Mouse (Mus musculus) lung, embryonic 15.5 days (tissue): ENCODE measurements around the gene Mmgt2. TPM values are rescaled to one million over a fixed set of nuclear protein-coding genes. Genes with fewer than 3 reads are reported as not detected.
A peak's percentile ranks its signal among the peaks of the same experiment; 100 is the strongest.
"Not testable (repeated sequence)": the region's sequence is repeated elsewhere in the genome, so short reads cannot be mapped to it uniquely, and the experiment has no call there.

Source experiments
- ATAC-seq: fragments of 200-750 bp; cut with Nextera tagmentation; 2 replicates; pipeline ENCODE4 v1.8.0; 2017; ENCODE audit warnings: moderate number of reproducible peaks, borderline replicate concordance; ENCODE audit not compliant: low FRiP score, low TSS enrichment; ENCODE audit errors: extremely low read depth
- H3K27ac ChIP-seq: fragments of 300-500 bp; sonication (generic); 2 replicates; pipeline ENCODE4 v1.5.1; 2015; ENCODE audit warnings: moderate library complexity, mild to moderate bottlenecking, inconsistent platforms
- H3K27me3 ChIP-seq: fragments of 300-500 bp; sonication (generic); 2 replicates; pipeline ENCODE4 v1.6.1; 2015; ENCODE audit warnings: inconsistent platforms
- H3K36me3 ChIP-seq: fragments of 300-500 bp; sonication (generic); 2 replicates; pipeline ENCODE4 v1.6.1; 2015; ENCODE audit warnings: inconsistent platforms
- H3K4me1 ChIP-seq: fragments of 300-500 bp; sonication (generic); 2 replicates; pipeline ENCODE4 v1.6.1; 2015; ENCODE audit warnings: inconsistent platforms
- H3K4me2 ChIP-seq: fragments of 300-500 bp; sonication (generic); 2 replicates; pipeline ENCODE4 v1.6.1; 2015; ENCODE audit warnings: inconsistent platforms, mild to moderate bottlenecking, moderate library complexity
- H3K4me3 ChIP-seq: fragments of 300-500 bp; sonication (generic); 2 replicates; pipeline ENCODE4 v1.5.1; 2015; ENCODE audit warnings: mild to moderate bottlenecking, inconsistent platforms
- H3K9ac ChIP-seq: fragments of 300-500 bp; sonication (generic); 2 replicates; pipeline ENCODE4 v1.6.1; 2015; ENCODE audit warnings: inconsistent platforms
- H3K9me3 ChIP-seq: fragments of 300-500 bp; sonication (generic); 2 replicates; pipeline ENCODE4 v1.6.1; 2016; ENCODE audit warnings: inconsistent platforms
- WGBS: fragments of 180-500 bp; shearing (Covaris S2); methylation state at CpG from one replicate; pipeline ENCODE4 v1.1.7; 2015; 5-methylcytosine and 5-hydroxymethylcytosine counted together
- polyA plus RNA-seq: library from polyadenylated mRNA; unstranded; fragments of >200 nt; fragmentation: Nextera tagmentation; extraction: Ambion mirVana; gene quantifications from 2 replicates; pipeline ENCODE4 v1.2.1, GENCODE M21; 2015

Mmgt2 gene
- polyA plus RNA-seq, 1 experiment from 2014 or later: 40.9 TPM

GRCm38 (mm10) chr11:62642023-62642844 is 6.2 kb upstream of the Mmgt2 start:
- H3K9me3 ChIP-seq: no peaks in the 10 kb centered on the region
- no peaks in the 10 kb centered on the region for H3K36me3 ChIP-seq
- no peak for ATAC-seq
- H3K27ac ChIP-seq: peak overlapping the region; percentile 88
- H3K4me3 ChIP-seq: no peak overlapping the region
- no peak overlapping the region for H3K9ac ChIP-seq
- H3K4me2 ChIP-seq: no peak overlapping the region
- 38% methylated on average over 11 of the region's 11 CpGs for WGBS
- no peaks in the 10 kb centered on the region for H3K27me3 ChIP-seq
- H3K4me1 ChIP-seq: peaks cover 62% of the 10 kb centered on the region

GRCm38 (mm10) chr11:62643011-62643631 is 5.3 kb upstream of the Mmgt2 start:
- Histone ChIP-seq H3K27me3 (no peaks in the 10 kb centered on the region), H3K9ac (no peak overlapping the region), H3K27ac (peak overlapping the region; percentile 88), H3K4me2 (no peak overlapping the region), H3K36me3 (no peaks in the 10 kb centered on the region), H3K4me1 (peaks cover 67% of the 10 kb centered on the region), H3K4me3 (no peak overlapping the region), H3K9me3 (no peaks in the 10 kb centered on the region)
- ATAC-seq: peak; percentile 40; the same call in 1 of the 2 replicates
- WGBS: 70% methylated on average over 8 of the region's 8 CpGs

- Histone ChIP-seq H3K36me3 (no peaks in the 10 kb centered on the region), H3K9me3 (no peaks in the 10 kb centered on the region), H3K4me2 (no peak overlapping the region), H3K4me3 (no peak overlapping the region), H3K27me3 (no peaks in the 10 kb centered on the region), H3K27ac (peak overlapping the region; percentile 88), H3K9ac (no peak overlapping the region), H3K4me1 (peaks cover 67% of the 10 kb centered on the region)
- 72% methylated on average over 10 of the region's 10 CpGs for WGBS
- no peak for ATAC-seq
These were observed 4.6 kb upstream of the Mmgt2 start for GRCm38 (mm10) chr11:62643681-62644363.

- H3K4me1 ChIP-seq: peaks cover 71% of the 10 kb centered on the region
- WGBS: 92% methylated on average over 5 of the region's 5 CpGs
These were observed 3.7 kb upstream of the Mmgt2 start for GRCm38 (mm10) chr11:62644602-62645336.

GRCm38 (mm10) chr11:62645337-62645675 is 3.2 kb upstream of the Mmgt2 start:
- Histone ChIP-seq H3K9ac (no peak overlapping the region; the same call in 1 of the 2 replicates), H3K27me3 (no peaks in the 10 kb centered on the region), H3K4me2 (peak overlapping the region; percentile 89), H3K36me3 (no peaks in the 10 kb centered on the region), H3K9me3 (no peaks in the 10 kb centered on the region), H3K27ac (peak overlapping the region; percentile 91), H3K4me1 (peaks cover 74% of the 10 kb centered on the region), H3K4me3 (no peak overlapping the region)
- WGBS: 72% methylated on average over 4 of the region's 4 CpGs
- no peak for ATAC-seq

More at GRCm38 (mm10) chr11:62644602-62645336, 3.7 kb upstream of the Mmgt2 start:
- H3K27me3 ChIP-seq: no peaks in the 10 kb centered on the region
- H3K4me2 ChIP-seq: peak overlapping the region; percentile 89; the same call in 1 of the 2 replicates
- H3K9ac ChIP-seq: no peak overlapping the region
- H3K36me3 ChIP-seq: no peaks in the 10 kb centered on the region
- peak overlapping the region; percentile 91 for H3K27ac ChIP-seq
- no peak for ATAC-seq
- no peak overlapping the region for H3K4me3 ChIP-seq
- H3K9me3 ChIP-seq: no peaks in the 10 kb centered on the region

- Histone ChIP-seq H3K27me3 (no peaks in the 10 kb centered on the region), H3K4me2 (peak overlapping the region; percentile 89), H3K4me3 (peak overlapping the region; percentile 74), H3K27ac (peak overlapping the region; percentile 91), H3K4me1 (peaks cover 79% of the 10 kb centered on the region), H3K9me3 (no peaks in the 10 kb centered on the region), H3K9ac (peak overlapping the region; percentile 13; the same call in 1 of the 2 replicates), H3K36me3 (no peaks in the 10 kb centered on the region)
- 9% methylated on average over 8 of the region's 8 CpGs for WGBS
- ATAC-seq: no peak
These were observed 2.6 kb upstream of the Mmgt2 start for GRCm38 (mm10) chr11:62645732-62646494.

GRCm38 (mm10) chr11:62646495-62646843 is 2.0 kb upstream of the Mmgt2 start:
- peak overlapping the region; percentile 89 for H3K4me2 ChIP-seq
- H3K27ac ChIP-seq: peak overlapping the region; percentile 91
- H3K9ac ChIP-seq: peak overlapping the region; percentile 13; the same call in 1 of the 2 replicates
- peaks cover 78% of the 10 kb centered on the region for H3K4me1 ChIP-seq
- ATAC-seq: no peak
- peak overlapping the region; percentile 74 for H3K4me3 ChIP-seq
- no peaks in the 10 kb centered on the region for H3K36me3 ChIP-seq
- 22% methylated on average over 4 of the region's 4 CpGs for WGBS
- no peaks in the 10 kb centered on the region for H3K27me3 ChIP-seq
- no peaks in the 10 kb centered on the region for H3K9me3 ChIP-seq

- 44% methylated on average over 7 of the region's 7 CpGs for WGBS
- peak overlapping the region; percentile 74 for H3K9ac ChIP-seq
- H3K36me3 ChIP-seq: no peaks in the 10 kb centered on the region
- no peaks in the 10 kb centered on the region for H3K27me3 ChIP-seq
- H3K9me3 ChIP-seq: no peaks in the 10 kb centered on the region
- peak overlapping the region; percentile 74 for H3K4me3 ChIP-seq
- peak overlapping the region; percentile 89 for H3K4me2 ChIP-seq
- peaks cover 72% of the 10 kb centered on the region for H3K4me1 ChIP-seq
- H3K27ac ChIP-seq: peak overlapping the region; percentile 91
- ATAC-seq: no peak
These were observed 1.4 kb upstream of the Mmgt2 start for GRCm38 (mm10) chr11:62646958-62647515.

GRCm38 (mm10) chr11:62647661-62648590 is 538 bp upstream of the Mmgt2 start, which contains the start of gene Lrrc75a:
TSS of gene Lrrc75a (minus strand) at chr11:62648523.
- peak; percentile 51 for ATAC-seq
- no peaks in the 10 kb centered on the region for H3K36me3 ChIP-seq
- H3K27ac ChIP-seq: peak within 1 kb of the TSS; percentile 91
- 2% methylated on average over 39 of the region's 86 CpGs for WGBS
- H3K9me3 ChIP-seq: no peaks in the 10 kb centered on the region
- H3K4me2 ChIP-seq: peak within 1 kb of the TSS; percentile 89
- H3K4me3 ChIP-seq: peak within 1 kb of the TSS; percentile 74
- no peaks in the 10 kb centered on the region for H3K27me3 ChIP-seq
- H3K4me1 ChIP-seq: peaks cover 63% of the 10 kb centered on the region
- peak within 1 kb of the TSS; percentile 74 for H3K9ac ChIP-seq

GRCm38 (mm10) chr11:62649803-62650202 is 1.3 kb downstream of the Mmgt2 start:
- WGBS: 71% methylated on average over 4 of the region's 4 CpGs

More at GRCm38 (mm10) chr11:62649803-62650202, 1.3 kb downstream of the Mmgt2 start:
- not testable (repeated sequence) for H3K27me3 ChIP-seq, H3K9me3 ChIP-seq, H3K36me3 ChIP-seq, H3K4me3 ChIP-seq, ATAC-seq, H3K27ac ChIP-seq
- Histone ChIP-seq H3K9ac (peak overlapping the region; percentile 66; the same call in 1 of the 2 replicates), H3K4me1 (peaks cover 45% of the 10 kb centered on the region), H3K4me2 (peak overlapping the region; percentile 89)
